Mouse (Mus musculus) liver, embryonic 15.5 days (tissue): ENCODE results near the gene Bcl6. TPM values are rescaled to one million over a fixed set of nuclear protein-coding genes. Genes with fewer than 3 reads are reported as not detected.

Source experiments
- ATAC-seq: fragments of 200-750 bp; cut with Nextera tagmentation; 2 replicates; pipeline ENCODE4 v1.8.0; 2017; ENCODE audit warnings: moderate number of reproducible peaks, mild to moderate bottlenecking, moderate library complexity; ENCODE audit not compliant: insufficient read depth
- H3K27ac ChIP-seq: fragments of 300-500 bp; sonication (generic); replicated peaks from 2 replicates; pipeline ENCODE4 v1.5.1; 2015; ENCODE audit warnings: mild to moderate bottlenecking, inconsistent platforms
- H3K27me3 ChIP-seq: fragments of 300-500 bp; sonication (generic); 2 replicates; pipeline ENCODE4 v1.6.1; 2015; ENCODE audit warnings: mild to moderate bottlenecking, inconsistent platforms
- H3K36me3 ChIP-seq: fragments of 300-500 bp; sonication (generic); replicated peaks from 2 replicates; pipeline ENCODE4 v1.6.1; 2015; ENCODE audit warnings: moderate library complexity, mild to moderate bottlenecking, inconsistent platforms
- H3K4me1 ChIP-seq: fragments of 300-500 bp; sonication (generic); replicated peaks from 2 replicates; pipeline ENCODE4 v1.6.1; 2015; ENCODE audit warnings: inconsistent platforms
- H3K4me2 ChIP-seq: fragments of 300-500 bp; sonication (generic); 2 replicates; pipeline ENCODE4 v1.6.1; 2015; ENCODE audit warnings: moderate library complexity, mild to moderate bottlenecking, inconsistent platforms
- H3K4me3 ChIP-seq: fragments of 300-500 bp; sonication (generic); replicated peaks from 2 replicates; pipeline ENCODE4 v1.5.1; 2015; ENCODE audit warnings: mild to moderate bottlenecking, inconsistent platforms
- H3K9ac ChIP-seq: fragments of 300-500 bp; sonication (generic); 2 replicates; pipeline ENCODE4 v1.6.1; 2015; ENCODE audit warnings: moderate library complexity, mild to moderate bottlenecking, inconsistent platforms
- H3K9me3 ChIP-seq: fragments of 300-500 bp; sonication (generic); replicated peaks from 2 replicates; pipeline ENCODE4 v1.6.1; 2016; ENCODE audit warnings: inconsistent platforms
- WGBS: fragments of 180-500 bp; shearing (Covaris S2); methylation state at CpG from one replicate; pipeline ENCODE4 v1.1.7; 2015; ENCODE audit warnings: mixed read lengths; ENCODE audit not compliant: insufficient replicate concordance; 5-methylcytosine and 5-hydroxymethylcytosine counted together
- polyA plus RNA-seq: library from polyadenylated mRNA; unstranded; fragments of >200 nt; fragmentation: Nextera tagmentation; extraction: Ambion mirVana; gene quantifications from 2 replicates; pipeline ENCODE4 v1.2.1, GENCODE M21; 2015

Gene Bcl6
- polyA plus RNA-seq, 1 experiment from 2014 or later = 0.25 TPM

GRCm38 (mm10) chr16:24014378-24014777 lies 25.7 kb upstream of the Bcl6 start:
- Histone ChIP-seq H3K4me1 (peaks cover 3% of the 10 kb centered on the region; the same call in 1 of the 2 replicates), H3K36me3 (no peaks in the 10 kb centered on the region), H3K4me2 (no peak overlapping the region), H3K9ac (no peak overlapping the region), H3K27ac (no peak overlapping the region), H3K27me3 (no peaks in the 10 kb centered on the region), H3K9me3 (no peaks in the 10 kb centered on the region), H3K4me3 (no peak overlapping the region)
- ATAC-seq = no peak
- 51% methylated on average over 3 of the region's 3 CpGs for WGBS

- no peaks in the 10 kb centered on the region for H3K36me3 ChIP-seq
- no peak overlapping the region for H3K4me2 ChIP-seq
- H3K4me1 ChIP-seq = peaks cover 3% of the 10 kb centered on the region; the same call in 1 of the 2 replicates
- WGBS = 28% methylated on average over 3 of the region's 3 CpGs
- ATAC-seq = no peak
- no peak overlapping the region for H3K4me3 ChIP-seq
- no peak overlapping the region for H3K9ac ChIP-seq
- no peaks in the 10 kb centered on the region for H3K27me3 ChIP-seq
- H3K27ac ChIP-seq = no peak overlapping the region
- no peaks in the 10 kb centered on the region for H3K9me3 ChIP-seq
These were observed 23.4 kb upstream of the Bcl6 start for GRCm38 (mm10) chr16:24012066-24012465.

DNA sequence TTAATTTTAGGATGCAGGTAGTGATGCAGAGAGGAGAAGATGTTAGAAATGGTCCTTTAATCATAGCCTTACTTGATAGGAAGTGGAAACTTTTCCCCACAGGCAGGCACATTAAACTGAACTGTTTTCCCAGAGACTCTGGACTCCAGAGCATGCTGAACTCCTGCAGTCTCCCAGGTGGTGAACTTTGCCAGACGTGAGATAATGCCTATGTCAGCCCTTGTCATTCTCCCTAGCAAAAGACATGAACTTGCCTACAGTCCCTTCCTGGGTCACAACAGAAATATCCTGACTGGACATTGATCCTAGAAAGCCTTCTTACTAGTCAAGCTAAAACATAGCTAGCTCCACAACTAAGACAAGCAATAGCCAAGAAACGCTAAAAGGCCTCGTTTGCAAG lies 22.7 kb upstream of the Bcl6 start:
- Histone ChIP-seq H3K4me3 (no peak overlapping the region), H3K4me1 (no peaks in the 10 kb centered on the region; the same call in 1 of the 2 replicates), H3K4me2 (no peak overlapping the region), H3K36me3 (no peaks in the 10 kb centered on the region), H3K27ac (no peak overlapping the region), H3K9ac (no peak overlapping the region), H3K27me3 (no peaks in the 10 kb centered on the region), H3K9me3 (no peaks in the 10 kb centered on the region)
- no peak for ATAC-seq
- 65% methylated on average over 3 of the region's 3 CpGs for WGBS

GRCm38 (mm10) chr16:24009891-24010290 lies 21.2 kb upstream of the Bcl6 start:
- H3K9ac ChIP-seq = no peak overlapping the region
- H3K9me3 ChIP-seq = no peaks in the 10 kb centered on the region
- WGBS = 79% methylated on average over 2 of the region's 2 CpGs
- H3K36me3 ChIP-seq = no peaks in the 10 kb centered on the region
- H3K4me3 ChIP-seq = no peak overlapping the region
- no peak overlapping the region for H3K27ac ChIP-seq
- H3K4me1 ChIP-seq = no peaks in the 10 kb centered on the region; the same call in 1 of the 2 replicates
- ATAC-seq = no peak
- H3K4me2 ChIP-seq = no peak overlapping the region
- H3K27me3 ChIP-seq = no peaks in the 10 kb centered on the region

DNA sequence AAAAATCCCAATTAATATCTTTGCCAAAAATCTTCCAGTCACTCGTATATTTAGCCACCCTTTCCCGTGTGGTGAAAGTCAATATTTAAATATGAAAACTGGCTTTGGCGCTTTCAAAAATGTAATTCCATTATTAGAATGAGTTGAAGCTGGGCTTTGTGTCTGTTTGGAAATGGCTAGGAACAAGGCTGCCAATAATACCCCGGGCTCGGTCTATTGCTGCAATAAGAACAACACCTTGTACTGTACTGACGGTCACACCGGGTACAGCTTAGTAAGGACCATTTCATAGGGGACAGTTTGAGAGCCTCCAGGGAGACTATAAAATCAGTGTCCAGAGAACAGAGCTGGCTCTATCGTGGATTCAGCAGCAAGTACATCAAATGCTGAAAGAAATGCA lies 17.3 kb upstream of the Bcl6 start:
- H3K27me3 ChIP-seq = no peaks in the 10 kb centered on the region
- WGBS = 67% methylated on average over 8 of the region's 8 CpGs
- H3K4me2 ChIP-seq = no peak overlapping the region
- no peak overlapping the region for H3K4me3 ChIP-seq
- H3K36me3 ChIP-seq = no peaks in the 10 kb centered on the region
- H3K9ac ChIP-seq = no peak overlapping the region
- no peak for ATAC-seq
- H3K4me1 ChIP-seq = no peaks in the 10 kb centered on the region
- H3K27ac ChIP-seq = no peak overlapping the region
- H3K9me3 ChIP-seq = no peaks in the 10 kb centered on the region

GRCm38 (mm10) chr16:23997912-23998311 lies 9.3 kb upstream of the Bcl6 start:
- Histone ChIP-seq H3K4me3 (no peak overlapping the region), H3K9ac (no peak overlapping the region), H3K27ac (no peak overlapping the region)

DNA sequence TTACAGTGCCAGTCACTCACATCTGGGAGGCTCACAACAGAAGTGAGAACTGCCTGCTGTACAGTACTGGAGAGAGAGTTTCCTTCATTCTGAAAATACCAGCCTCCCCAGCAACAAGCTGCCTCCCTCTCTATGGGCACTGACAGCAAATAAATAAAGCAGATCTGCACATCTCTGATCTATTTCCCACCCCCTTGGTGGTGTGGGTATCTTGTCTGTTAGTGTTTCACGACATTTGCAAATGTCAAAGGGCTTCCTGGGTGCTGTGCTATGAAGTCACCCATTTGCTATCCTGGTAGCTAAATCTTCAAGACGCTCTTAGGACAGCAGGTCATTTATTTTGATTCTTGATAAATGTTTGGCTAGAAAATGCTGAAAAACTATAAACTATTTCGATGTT lies 8.6 kb upstream of the Bcl6 start:
- WGBS = 57% methylated on average over 3 of the region's 3 CpGs
- no peak overlapping the region for H3K27ac ChIP-seq
- ATAC-seq = no peak
- no peak overlapping the region for H3K9ac ChIP-seq
- peaks cover 16% of the 10 kb centered on the region for H3K27me3 ChIP-seq
- no peak overlapping the region for H3K4me2 ChIP-seq
- H3K4me1 ChIP-seq = peaks cover 10% of the 10 kb centered on the region; the same call in 1 of the 2 replicates
- H3K36me3 ChIP-seq = no peaks in the 10 kb centered on the region
- no peak overlapping the region for H3K4me3 ChIP-seq
- no peaks in the 10 kb centered on the region for H3K9me3 ChIP-seq

More at GRCm38 (mm10) chr16:23997912-23998311, 9.3 kb upstream of the Bcl6 start:
- H3K36me3 ChIP-seq = no peaks in the 10 kb centered on the region
- ATAC-seq = no peak
- H3K4me2 ChIP-seq = no peak overlapping the region
- 0 out of 2 replicates have a peak, but pooled peaks cover 5% of the 10 kb centered on the region for H3K4me1 ChIP-seq
- WGBS = 69% methylated on average over 6 of the region's 6 CpGs
- no peaks in the 10 kb centered on the region for H3K9me3 ChIP-seq
- H3K27me3 ChIP-seq = peaks cover 10% of the 10 kb centered on the region

GRCm38 (mm10) chr16:23996342-23996741 lies 7.7 kb upstream of the Bcl6 start:
- no peak for ATAC-seq
- no peak overlapping the region for H3K4me3 ChIP-seq
- 70% methylated on average over 7 of the region's 7 CpGs for WGBS
- no peak overlapping the region for H3K9ac ChIP-seq
- H3K36me3 ChIP-seq = no peaks in the 10 kb centered on the region
- no peaks in the 10 kb centered on the region for H3K9me3 ChIP-seq
- H3K27me3 ChIP-seq = peaks cover 25% of the 10 kb centered on the region
- H3K27ac ChIP-seq = no peak overlapping the region
- H3K4me1 ChIP-seq = peaks cover 15% of the 10 kb centered on the region; the same call in 1 of the 2 replicates
- H3K4me2 ChIP-seq = no peak overlapping the region

DNA sequence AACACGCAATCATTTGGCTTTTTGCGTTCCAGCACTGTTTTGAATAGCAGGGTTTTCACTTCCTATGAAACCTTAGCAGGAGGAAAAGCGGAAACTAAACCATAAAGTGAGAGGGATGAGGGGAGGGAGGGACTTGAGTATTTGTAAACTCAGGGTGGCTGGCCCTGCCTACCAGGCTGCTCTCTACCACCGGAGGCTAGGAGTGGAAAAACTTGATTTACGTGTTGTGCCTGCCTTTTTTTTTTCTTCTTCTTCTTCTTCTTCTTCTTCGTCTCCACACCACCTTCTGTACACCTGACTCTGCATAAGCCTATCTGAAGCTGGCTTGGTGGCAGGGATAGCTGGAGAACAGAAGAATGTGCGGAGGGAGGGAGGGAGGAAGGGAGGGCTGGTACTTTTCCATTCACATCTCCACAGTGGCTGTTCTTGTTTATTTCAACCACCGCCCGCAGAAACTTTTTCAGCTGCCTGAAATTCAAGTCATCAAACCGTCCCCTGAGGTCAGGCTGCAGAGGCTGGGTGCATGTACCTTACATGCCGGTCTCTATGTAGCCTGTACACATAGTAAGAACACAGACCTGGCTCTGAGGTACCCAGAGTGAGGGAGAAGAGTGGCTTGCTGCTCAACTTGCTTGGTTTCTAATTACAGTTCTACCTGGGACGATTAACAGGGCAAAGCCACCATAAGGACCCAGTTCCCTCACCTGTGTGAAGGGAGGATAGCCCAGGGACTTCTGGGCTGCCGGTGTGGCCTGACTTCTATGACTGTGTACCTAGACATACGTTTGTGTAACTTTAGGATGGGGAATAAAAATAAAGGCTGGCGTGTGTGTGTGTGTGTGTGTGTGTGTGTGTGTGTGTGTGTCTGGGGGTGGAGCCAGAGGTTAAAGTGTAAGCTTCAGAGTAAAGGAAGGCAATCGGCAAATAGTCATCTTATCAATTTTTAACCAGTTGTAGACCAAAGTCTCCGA lies 5.0 kb upstream of the Bcl6 start:
- H3K4me1 ChIP-seq = peaks cover 23% of the 10 kb centered on the region; the same call in 1 of the 2 replicates

GRCm38 (mm10) chr16:23991846-23992580 lies 3.4 kb upstream of the Bcl6 start:
- Histone ChIP-seq H3K9ac (no peak overlapping the region), H3K36me3 (no peaks in the 10 kb centered on the region), H3K4me1 (peaks cover 33% of the 10 kb centered on the region), H3K4me3 (no peak overlapping the region), H3K27ac (0 out of 2 replicates have a peak overlapping the region, but pooled peaks have one; percentile 3), H3K4me2 (no peak overlapping the region), H3K9me3 (no peaks in the 10 kb centered on the region), H3K27me3 (peaks cover 69% of the 10 kb centered on the region)
- 60% methylated on average over 14 of the region's 14 CpGs for WGBS
- ATAC-seq = no peak

More for the DNA sequence above, 5.0 kb upstream of the Bcl6 start:
- WGBS = 23% methylated on average over 17 of the region's 17 CpGs
- peaks cover 52% of the 10 kb centered on the region for H3K27me3 ChIP-seq
- H3K27ac ChIP-seq = peak overlapping the region; percentile 31; the same call in 1 of the 2 replicates
- H3K9ac ChIP-seq = no peak overlapping the region
- H3K4me3 ChIP-seq = no peak overlapping the region
- peak; percentile 41 for ATAC-seq
- peak overlapping the region; percentile 33 for H3K4me2 ChIP-seq
- no peaks in the 10 kb centered on the region for H3K9me3 ChIP-seq
- H3K36me3 ChIP-seq = no peaks in the 10 kb centered on the region

DNA sequence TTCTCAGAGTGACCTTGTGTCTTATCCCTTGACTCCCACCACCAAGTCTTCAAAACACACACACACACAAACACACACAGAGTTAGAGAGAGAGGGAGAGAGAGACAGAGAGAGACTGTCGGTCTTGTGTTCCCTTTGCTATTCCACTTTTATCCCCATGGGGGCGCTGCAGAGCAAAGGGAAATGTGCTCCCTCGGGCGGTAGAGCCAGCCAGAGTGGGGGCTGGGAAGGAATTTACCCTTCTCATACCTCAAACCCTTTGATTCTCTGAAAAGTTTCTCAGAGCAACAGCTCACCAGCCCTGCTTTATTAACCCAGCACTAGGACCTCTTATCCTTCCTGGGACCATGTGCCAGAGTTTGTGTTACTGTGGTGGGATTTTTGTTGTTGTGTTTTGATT lies 2.5 kb upstream of the Bcl6 start:
- Histone ChIP-seq H3K27me3 (peaks cover 77% of the 10 kb centered on the region), H3K27ac (no peak overlapping the region), H3K9me3 (no peaks in the 10 kb centered on the region), H3K4me1 (peaks cover 33% of the 10 kb centered on the region), H3K4me3 (no peak overlapping the region), H3K4me2 (peak overlapping the region; percentile 17; the same call in 1 of the 2 replicates), H3K9ac (no peak overlapping the region), H3K36me3 (no peaks in the 10 kb centered on the region)
- ATAC-seq = no peak
- 4% methylated on average over 4 of the region's 4 CpGs for WGBS
